Mouse (Mus musculus): ENCODE data around the gene Ybx3. TPM values are rescaled to one million over a fixed set of nuclear protein-coding genes. Genes with fewer than 3 reads are reported as not detected.

Gene Ybx3
- total RNA-seq, 2 experiments from 2014 or later, result 41.8 to 44.5 TPM

DNA sequence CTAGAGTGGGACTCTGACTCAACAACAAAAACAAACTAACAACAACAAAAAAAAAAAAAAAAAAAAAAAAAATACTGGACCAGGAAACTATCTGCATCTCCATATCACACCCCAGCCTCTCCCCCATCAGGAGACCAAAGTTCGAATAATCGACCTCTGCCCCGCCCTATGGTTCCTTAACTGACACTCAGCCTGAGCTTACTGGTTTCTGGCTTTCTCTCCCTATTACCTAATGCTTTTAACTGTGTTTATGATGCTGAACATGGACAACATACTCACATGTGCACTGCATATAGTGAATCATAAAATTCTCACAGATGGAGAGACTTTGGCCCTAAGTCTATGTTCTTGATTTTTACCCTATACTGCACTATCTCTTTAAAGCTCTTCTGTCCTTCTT is 49.0 kb downstream of the Ybx3 start:
- DNase-seq (ENCODE audit: low spot score in 2 of 2), result no peak

DNA sequence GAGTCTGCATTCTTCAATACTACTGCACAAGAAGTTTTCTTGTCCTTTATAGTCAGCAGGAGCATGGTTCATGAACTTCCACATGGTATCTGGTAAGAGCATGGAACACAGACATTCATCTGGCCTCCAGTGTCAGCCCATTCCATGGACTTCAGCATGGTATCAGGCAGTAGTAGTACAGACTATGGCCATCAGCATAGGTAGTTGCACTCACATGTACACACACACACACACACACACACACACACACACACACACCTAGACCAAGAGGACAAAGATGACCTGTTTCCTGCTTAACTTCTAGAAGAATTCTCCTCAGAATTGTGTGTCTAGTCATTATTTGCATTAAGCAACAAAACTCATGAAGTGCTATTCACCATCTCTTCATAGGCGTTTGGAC is 49.5 kb downstream of the Ybx3 start:
- DNase-seq (ENCODE audit: low spot score in 2 of 2), result no peak

DNA sequence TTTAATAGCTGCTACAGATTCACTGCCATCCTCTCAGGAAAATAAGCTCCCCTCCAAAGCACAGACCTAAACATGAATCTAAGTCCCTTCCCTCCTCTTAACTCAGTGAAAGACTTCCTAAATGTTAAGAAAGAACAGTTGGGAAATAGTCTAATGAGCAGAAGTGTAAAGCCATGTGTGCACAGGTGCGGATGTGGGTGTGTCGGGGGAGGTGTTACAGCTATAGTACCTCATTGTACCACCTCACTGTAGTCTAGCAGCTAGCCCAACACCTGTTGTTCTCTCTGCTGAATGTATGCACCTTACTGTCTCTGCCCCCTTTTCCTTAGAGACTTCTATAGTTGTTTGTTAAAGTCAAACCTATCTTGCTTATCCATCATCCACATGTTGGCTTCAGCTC is 61.2 kb downstream of the Ybx3 start:
- no peak for DNase-seq (ENCODE audit: low spot score in 2 of 2)

DNA sequence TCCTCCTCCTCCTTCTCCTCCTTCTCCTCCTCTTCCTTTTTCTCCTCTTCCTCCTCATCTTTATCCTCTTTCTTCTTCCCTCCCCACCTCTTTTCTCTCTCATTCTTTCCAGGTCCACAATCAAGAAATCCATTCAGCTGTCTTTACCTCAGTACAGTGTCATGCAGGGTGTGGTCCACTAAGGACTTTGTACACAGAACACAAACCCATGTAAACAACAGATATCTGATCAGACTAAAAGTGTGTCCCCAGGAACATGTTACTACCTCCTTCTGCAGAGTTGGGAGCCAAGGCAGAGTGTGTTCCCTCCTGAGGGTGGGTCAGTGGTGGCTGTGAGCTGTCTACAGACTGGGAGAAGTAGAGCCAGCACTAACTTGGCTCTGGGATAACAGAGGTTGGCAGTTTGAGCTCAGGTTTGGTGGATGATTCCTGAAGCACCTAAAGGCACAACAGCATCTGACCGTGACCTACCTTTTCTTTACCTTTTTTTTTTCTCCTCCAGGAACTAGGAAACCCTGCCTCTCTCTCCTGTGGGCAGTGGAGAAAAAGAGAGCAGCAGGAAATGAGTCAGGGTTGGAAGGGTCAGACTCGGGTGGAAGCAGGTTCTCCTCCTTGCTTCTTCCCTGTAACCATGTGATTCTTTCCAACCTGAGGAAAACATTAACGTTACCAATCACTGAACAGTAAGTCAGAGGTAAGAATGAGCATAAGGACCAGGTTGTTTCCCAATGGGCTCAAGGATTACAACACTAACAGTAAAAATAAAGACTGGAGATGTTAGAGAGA is 66.2 kb downstream of the Ybx3 start:
- no peak for DNase-seq (ENCODE audit: low spot score in 2 of 2)

DNA sequence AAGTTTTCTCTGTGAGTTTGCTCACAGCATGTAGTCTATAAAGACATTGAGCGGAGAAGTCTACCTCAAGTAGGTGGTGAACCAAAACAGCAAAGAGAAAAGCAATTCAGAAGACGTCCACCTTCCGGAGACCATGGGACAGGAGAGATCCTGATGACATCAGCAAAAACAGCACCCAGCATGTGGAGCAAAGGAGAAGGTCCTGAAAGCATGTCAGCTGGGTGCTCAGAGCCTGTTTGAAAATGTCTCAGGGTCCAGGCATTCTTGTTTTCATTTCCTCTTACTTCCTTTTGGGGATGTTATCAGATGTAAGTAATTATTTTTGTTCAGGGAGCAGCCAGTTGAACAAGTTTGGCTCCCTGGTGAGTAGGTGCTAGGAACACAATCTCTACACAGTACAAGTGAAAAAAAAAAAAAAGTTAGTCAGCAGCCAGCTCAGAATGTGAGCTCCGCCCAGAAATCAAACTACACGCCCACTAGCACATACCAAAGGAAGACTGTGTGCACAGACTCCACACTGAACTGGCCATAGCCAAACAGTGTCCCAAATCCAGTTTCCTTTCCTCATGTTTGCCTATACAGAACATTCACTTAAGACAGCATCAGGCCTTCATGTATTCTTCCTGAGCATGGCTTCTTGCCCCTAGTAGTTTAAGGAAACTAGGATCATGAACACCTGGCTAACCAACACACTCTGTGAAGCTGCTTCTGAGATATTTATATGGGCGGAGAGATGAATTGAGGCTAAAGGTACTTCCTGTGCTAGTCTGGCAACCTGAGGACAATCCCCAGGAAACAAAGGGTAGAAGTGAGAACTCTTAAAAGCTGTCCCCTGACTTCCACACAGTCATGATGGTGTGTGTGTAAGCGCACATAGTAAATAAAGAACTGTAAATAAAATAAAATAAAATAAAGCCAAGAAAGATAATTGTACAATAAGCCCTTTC is 71.8 kb downstream of the Ybx3 start:
- DNase-seq (ENCODE audit: low spot score in 2 of 2), result no peak

Other genes with a start within 250 kb of the Ybx3 start
- gene Klra2, start 141.1 kb downstream of the Ybx3 start, total RNA-seq (2021), result under 1 TPM; 0.30 to 0.36 TPM
- gene Magohb, start 95.2 kb downstream of the Ybx3 start, total RNA-seq (2021), result 10 to 100 TPM in 1 of 2 experiments, 1 to 10 TPM in 1; 9.2 to 12.6 TPM
- under 1 TPM; 0.32 to 0.41 TPM for gene Styk1, start 34.9 kb downstream of the Ybx3 start, total RNA-seq (2021)
- gene 5430401F13Rik, start 97.9 kb upstream of the Ybx3 start, total RNA-seq (2021), result not detected
- gene Gm6619, start 97.9 kb upstream of the Ybx3 start, total RNA-seq (2021), result not detected
- gene Tas2r130, start 242.4 kb upstream of the Ybx3 start, total RNA-seq (2021), result not detected

All from layer of hippocampus, adult 18-20 months (tissue).